Mouse (Mus musculus) neural tube, embryonic 11.5 days (tissue): Measurements from ENCODE around the gene Oit3. TPM values are rescaled to one million over a fixed set of nuclear protein-coding genes. Genes with fewer than 3 reads are reported as not detected.

Experiments used
- polyA plus RNA-seq: library from polyadenylated mRNA; unstranded; fragments of >200 nt; fragmentation: Nextera tagmentation; extraction: Ambion mirVana; gene quantifications from 2 replicates; pipeline ENCODE4 v1.2.1, GENCODE M21; 2014

Oit3 gene
- polyA plus RNA-seq, 1 experiment from 2014 or later: 0.21 TPM

Other genes with a start within 250 kb of the Oit3 start
- 32.5 and 34.8 TPM in 2 replicates for gene Sept10, start 219.9 kb downstream of the Oit3 start, polyA plus RNA-seq
- 13.0 and 13.6 TPM in 2 replicates for gene Sowahc, start 219.8 kb downstream of the Oit3 start, polyA plus RNA-seq
- 52.5 and 56.1 TPM in 2 replicates for gene P4ha1, start 118.5 kb downstream of the Oit3 start, polyA plus RNA-seq
- gene Gm10273, start 46.1 kb downstream of the Oit3 start, polyA plus RNA-seq: 2.4 and 16.1 TPM in 2 replicates
- gene Pla2g12b, start 38.1 kb downstream of the Oit3 start, polyA plus RNA-seq: not detected in 2 replicates
- not detected in 2 replicates for gene Gm10322, start 174.3 kb upstream of the Oit3 start, polyA plus RNA-seq
- gene Mcu, start 174.9 kb upstream of the Oit3 start, polyA plus RNA-seq: 26.2 and 26.9 TPM in 2 replicates